Mouse (Mus musculus) brown adipose tissue, adult 24 weeks (tissue): ENCODE data around the gene Alox12. TPM values are rescaled to one million over a fixed set of nuclear protein-coding genes. Genes with fewer than 3 reads are reported as not detected.

Experiments used
- H3K27ac ChIP-seq: fragments of 200-500 bp; replicated peaks from 2 replicates; pipeline ENCODE4 v1.5.1; 2012; ENCODE audit warnings: low read depth, mild to moderate bottlenecking, low read length
- H3K4me1 ChIP-seq: fragments of 200-500 bp; 2 replicates; pipeline ENCODE4 v1.6.1; 2012; ENCODE audit warnings: low read length, mixed read lengths; ENCODE audit not compliant: control insufficient read depth, insufficient read depth, insufficient read length
- H3K4me3 ChIP-seq: fragments of 200-500 bp; 2 replicates; pipeline ENCODE4 v1.5.1; 2012; ENCODE audit warnings: low read depth, mild to moderate bottlenecking, low read length, moderate library complexity; ENCODE audit not compliant: insufficient read depth
- polyA plus RNA-seq: library from polyadenylated mRNA; stranded (reverse); fragments of >200 nt; gene quantifications from 2 replicates; pipeline ENCODE4 v1.2.4, GENCODE M21; 2012; ENCODE audit not compliant: missing spikeins, insufficient read depth, insufficient read length

The Alox12 gene
- polyA plus RNA-seq, 1 experiment: 0.44 TPM

GRCm38 (mm10) chr11:70206801-70207200, 48.4 kb downstream of the Alox12 start:
- no peak overlapping the region for H3K4me3 ChIP-seq
- no peak overlapping the region for H3K27ac ChIP-seq
- H3K4me1 ChIP-seq: peaks cover 11% of the 10 kb centered on the region

GRCm38 (mm10) chr11:70201691-70202090, 53.5 kb downstream of the Alox12 start:
- Histone ChIP-seq H3K4me3 (no peak overlapping the region), H3K27ac (no peak overlapping the region), H3K4me1 (peaks cover 2% of the 10 kb centered on the region; the same call in 1 of the 2 replicates)

GRCm38 (mm10) chr11:70200036-70200608, 55.0 kb downstream of the Alox12 start:
- Histone ChIP-seq H3K4me1 (no peaks in the 10 kb centered on the region), H3K27ac (no peak overlapping the region), H3K4me3 (no peak overlapping the region)

- no peak overlapping the region for H3K4me3 ChIP-seq
- H3K4me1 ChIP-seq: no peaks in the 10 kb centered on the region
- H3K27ac ChIP-seq: no peak overlapping the region
Measured at GRCm38 (mm10) chr11:70199107-70199506, 56.0 kb downstream of the Alox12 start.

GRCm38 (mm10) chr11:70198332-70198731, 56.8 kb downstream of the Alox12 start:
- H3K4me1 ChIP-seq: peaks cover 2% of the 10 kb centered on the region; the same call in 1 of the 2 replicates
- H3K27ac ChIP-seq: no peak overlapping the region
- no peak overlapping the region for H3K4me3 ChIP-seq

GRCm38 (mm10) chr11:70193354-70194285, 61.5 kb downstream of the Alox12 start:
- Histone ChIP-seq H3K4me3 (no peak overlapping the region), H3K27ac (no peak overlapping the region), H3K4me1 (peaks cover 11% of the 10 kb centered on the region)

- no peak overlapping the region for H3K4me3 ChIP-seq
- H3K4me1 ChIP-seq: peaks cover 11% of the 10 kb centered on the region
- no peak overlapping the region for H3K27ac ChIP-seq
Measured at GRCm38 (mm10) chr11:70192157-70192556, 63.0 kb downstream of the Alox12 start.

Other genes with a start within 250 kb of the Alox12 start
- gene Acadvl, start 239.9 kb downstream of the Alox12 start, polyA plus RNA-seq: 1,981 and 2,287 TPM in 2 replicates
- gene Dlg4, start 238.4 kb downstream of the Alox12 start, polyA plus RNA-seq: 2.4 and 2.7 TPM in 2 replicates
- gene Asgr1, start 201.3 kb downstream of the Alox12 start, polyA plus RNA-seq: 0.87 TPM in 1 of 2 replicates, not detected in the other
- not detected in 2 replicates for gene Asgr2, start 162.7 kb downstream of the Alox12 start, polyA plus RNA-seq
- 13.1 and 16.8 TPM in 2 replicates for gene Mgl2, start 125.0 kb downstream of the Alox12 start, polyA plus RNA-seq
- gene Clec10a, start 99.2 kb downstream of the Alox12 start, polyA plus RNA-seq: 8.7 and 15.9 TPM in 2 replicates
- not detected in 2 replicates for gene Slc16a11, start 42.6 kb downstream of the Alox12 start, polyA plus RNA-seq
- 0.67 and 2.2 TPM in 2 replicates for gene Slc16a13, start 34.3 kb downstream of the Alox12 start, polyA plus RNA-seq
- gene Bcl6b, start 25.6 kb downstream of the Alox12 start, polyA plus RNA-seq: 7.0 and 13.4 TPM in 2 replicates
- gene 0610010K14Rik, start 17.4 kb downstream of the Alox12 start, polyA plus RNA-seq: 28.7 and 40.6 TPM in 2 replicates
- 4.0 and 4.8 TPM in 2 replicates for gene Gm21988, start 15.5 kb downstream of the Alox12 start, polyA plus RNA-seq
- gene Rnasek, start 15.5 kb downstream of the Alox12 start, polyA plus RNA-seq: 214 and 232 TPM in 2 replicates
- not detected in 2 replicates for gene Alox12e, start 67.3 kb upstream of the Alox12 start, polyA plus RNA-seq
- 0.46 and 0.55 TPM in 2 replicates for gene Alox15, start 96.7 kb upstream of the Alox12 start, polyA plus RNA-seq
- 4.6 and 5.4 TPM in 2 replicates for gene Pelp1, start 154.7 kb upstream of the Alox12 start, polyA plus RNA-seq
- gene Arrb2, start 177.3 kb upstream of the Alox12 start, polyA plus RNA-seq: 8.2 and 13.4 TPM in 2 replicates
- gene Med11, start 196.6 kb upstream of the Alox12 start, polyA plus RNA-seq: 15.0 and 16.7 TPM in 2 replicates
- gene Zmynd15, start 204.1 kb upstream of the Alox12 start, polyA plus RNA-seq: 0.42 TPM in 1 of 2 replicates, not detected in the other
- 5.0 TPM in 2 replicates for gene Cxcl16, start 204.6 kb upstream of the Alox12 start, polyA plus RNA-seq
- gene Tm4sf5, start 249.9 kb upstream of the Alox12 start, polyA plus RNA-seq: not detected in 2 replicates